Mouse (Mus musculus) cortical plate, adult 2 months (tissue): ENCODE results near the gene Usp12.

Experiments used
- CTCF ChIP-seq: fragments of 200-500 bp; IDR thresholded peaks from 2 replicates; pipeline ENCODE4 v1.5.1; 2011; ENCODE audit warnings: mild to moderate bottlenecking, control low read depth, low read length; ENCODE audit not compliant: insufficient read depth; ENCODE audit errors: extremely low read depth
- POLR2A ChIP-seq: fragments of 200-500 bp; IDR thresholded peaks from 2 replicates; pipeline ENCODE4 v1.6.1; 2011; ENCODE audit warnings: mild to moderate bottlenecking, low read length, control low read depth; ENCODE audit not compliant: insufficient read depth; ENCODE audit errors: extremely low read depth

GRCm38 (mm10) chr5:146790944-146791343 is 3.9 kb downstream of the Usp12 start:
- TF ChIP-seq CTCF (no peak), POLR2A (no peak)
